ENCODE assay signal across 7 mouse cellular contexts in the genomic region with DNA sequence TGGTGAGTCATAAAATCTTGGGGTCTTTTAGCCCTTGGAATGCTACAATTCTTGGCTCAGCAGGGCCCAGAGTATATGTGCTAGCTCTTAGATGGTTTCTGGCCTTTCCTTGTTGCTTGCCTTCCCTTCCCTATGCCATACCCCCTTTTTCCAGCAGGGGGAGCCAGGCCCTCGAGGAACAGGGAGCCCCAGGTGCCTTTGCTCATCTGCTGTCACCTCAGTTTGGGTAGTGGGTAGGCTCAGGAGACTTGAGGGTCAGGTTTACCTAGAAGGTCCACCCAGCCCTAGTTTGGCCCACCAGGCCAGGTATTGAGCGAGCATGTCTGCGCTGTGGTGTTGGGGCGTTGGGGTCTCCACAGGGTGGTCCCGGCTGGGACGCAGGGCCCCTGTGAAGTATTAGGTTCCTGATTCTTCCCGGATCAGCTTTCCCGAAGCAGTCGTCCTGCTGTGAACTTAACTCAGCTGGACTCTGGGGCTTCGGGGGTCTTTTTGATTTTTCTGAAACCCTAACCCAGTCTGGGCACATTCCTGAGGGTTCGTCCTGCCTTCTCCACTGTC. TPM values are rescaled to one million over a fixed set of nuclear protein-coding genes. Genes with fewer than 3 reads are reported as not detected.
DNase-seq lines count a peak whose midpoint lies in the region; ATAC-seq and TF ChIP-seq lines count a peak whose summit lies in the region.

No protein-coding gene starts in this region.

- no peak overlapping the region for H3K4me3 ChIP-seq in cortical plate, adult 2 months (ENCODE audit: insufficient read depth, low read length)
- no peak overlapping the region for H3K4me3 ChIP-seq in intestine, embryonic 16.5 days (ENCODE audit: low read length)
- no peak overlapping the region for H3K4me3 ChIP-seq in midbrain, embryonic 13.5 days (replicated peaks)

- H3K36me3 ChIP-seq in intestine, embryonic 16.5 days (ENCODE audit: control insufficient read depth, insufficient read depth, low read length), result 0 out of 2 replicates have a peak, but pooled peaks cover 3% of the 10 kb centered on the region
- H3K36me3 ChIP-seq in midbrain, embryonic 13.5 days, result peaks cover 16% of the 10 kb centered on the region

- no peak overlapping the region for H3K27ac ChIP-seq in cortical plate, adult 2 months (ENCODE audit: insufficient read depth, low read length)
- 0 out of 2 replicates have a peak overlapping the region, but pooled peaks have one; percentile 16 for H3K27ac ChIP-seq in intestine, embryonic 16.5 days (ENCODE audit: low read length)
- H3K27ac ChIP-seq in midbrain, embryonic 13.5 days, result peak overlapping the region; percentile 47; the same call in 1 of the 2 replicates

- no peaks in the 10 kb centered on the region for H3K27me3 ChIP-seq in intestine, embryonic 16.5 days (replicated peaks; ENCODE audit: control insufficient read depth, insufficient read depth, low read length)
- H3K27me3 ChIP-seq in midbrain, embryonic 13.5 days, result no peaks in the 10 kb centered on the region

- WGBS in intestine, embryonic 16.5 days, result 11% methylated on average over 11 of the region's 11 CpGs
- 17% methylated on average over 11 of the region's 11 CpGs for WGBS in midbrain, embryonic 13.5 days

- peak; percentile 55 for ATAC-seq in intestine, embryonic 16.5 days
- no peak for ATAC-seq in midbrain, embryonic 13.5 days

- peak overlapping the region; percentile 19; the same call in 1 of the 2 replicates for H3K9ac ChIP-seq in intestine, embryonic 16.5 days (ENCODE audit: low read depth, low read length)
- 0 out of 2 replicates have a peak overlapping the region, but pooled peaks have one; percentile 5 for H3K9ac ChIP-seq in midbrain, embryonic 13.5 days (replicated peaks)

- TF ChIP-seq CTCF in cortical plate, adult 2 months (IDR thresholded peaks at IDR 0.05; ENCODE audit: extremely low read depth, insufficient read depth, low read length), result peak; percentile 95

- H3K9me3 ChIP-seq in intestine, embryonic 16.5 days (ENCODE audit: control insufficient read depth, low read length), result peaks cover 7% of the 10 kb centered on the region; the same call in 1 of the 2 replicates
- no peaks in the 10 kb centered on the region for H3K9me3 ChIP-seq in midbrain, embryonic 13.5 days

- intact Hi-C loops in gastrocnemius, postnatal 14 days (cut with DNase I; ENCODE audit: low total_unique reads), result no loop called here
- intact Hi-C loops in left cerebral cortex, postnatal 25 days (cut with DNase I), result loop anchor here (1.0 to 5.0 kb wide), 2 partner anchors 226 to 423 kb away; no protein-coding TSS in a partner anchor

- peak; percentile 82 for DNase-seq in adrenal gland, adult 2 months
- peak; percentile 77 for DNase-seq in gastrocnemius, postnatal 14 days
- DNase-seq in left cerebral cortex, postnatal 25 days (ENCODE audit: low spot score in 2 of 2), result peak; percentile 84 to 91
- peak; percentile 68 to 85 for DNase-seq in spleen, postnatal 10 days (ENCODE audit: low spot score in 2 of 2)

- no peak for TF ChIP-seq POLR2A in cortical plate, adult 2 months (IDR thresholded peaks at IDR 0.05; ENCODE audit: extremely low read depth, insufficient read depth, low read length)

- peak overlapping the region; percentile 47 for H3K4me2 ChIP-seq in intestine, embryonic 16.5 days (ENCODE audit: low read depth, low read length)
- H3K4me2 ChIP-seq in midbrain, embryonic 13.5 days (replicated peaks), result no peak overlapping the region

- H3K4me1 ChIP-seq in cortical plate, adult 2 months (ENCODE audit: control insufficient read depth, insufficient read depth, low read length), result no peaks in the 10 kb centered on the region
- peaks cover 10% of the 10 kb centered on the region for H3K4me1 ChIP-seq in intestine, embryonic 16.5 days (ENCODE audit: control insufficient read depth, insufficient read depth, low read length)
- peaks cover 40% of the 10 kb centered on the region for H3K4me1 ChIP-seq in midbrain, embryonic 13.5 days (replicated peaks)

RNA-seq across cellular contexts. Expression of a gene that starts 26.6 kb away (rescaled TPM):
- not detected for total RNA-seq in adrenal gland, adult 2 months (2021)
- 0.06 TPM in 1 of 2 replicates, not detected in the other for polyA plus RNA-seq in adrenal gland, adult 2 months (2012; rRNA removed)
- 0.10 and 0.11 TPM in 2 replicates for polyA plus RNA-seq in cortical plate, adult 2 months (2012; rRNA removed)
- not detected for total RNA-seq in gastrocnemius, postnatal 14 days (2021)
- not detected in 2 replicates for polyA plus RNA-seq in intestine, embryonic 16.5 days (2015; fragmentation: Nextera tagmentation; extraction: Ambion mirVana)
- not detected for total RNA-seq in left cerebral cortex, postnatal 25 days (2021)
- polyA plus RNA-seq in midbrain, embryonic 13.5 days (2015; fragmentation: Nextera tagmentation; extraction: Ambion mirVana), result 0.09 TPM in 1 of 2 replicates, not detected in the other

RNA-seq across cellular contexts. Expression of a gene that starts 38.8 kb away (rescaled TPM):
- not detected for total RNA-seq in adrenal gland, adult 2 months (2021)
- not detected in 2 replicates for polyA plus RNA-seq in adrenal gland, adult 2 months (2012; rRNA removed)
- not detected in 2 replicates for polyA plus RNA-seq in cortical plate, adult 2 months (2012; rRNA removed)
- total RNA-seq in gastrocnemius, postnatal 14 days (2021), result not detected
- not detected in 2 replicates for polyA plus RNA-seq in intestine, embryonic 16.5 days (2015; fragmentation: Nextera tagmentation; extraction: Ambion mirVana)
- not detected for total RNA-seq in left cerebral cortex, postnatal 25 days (2021)
- not detected in 2 replicates for polyA plus RNA-seq in midbrain, embryonic 13.5 days (2015; fragmentation: Nextera tagmentation; extraction: Ambion mirVana)

RNA-seq across cellular contexts. Expression of a gene that starts 46.5 kb away (rescaled TPM):
- 10 to 100 TPM; 37.5 to 42.5 TPM for total RNA-seq in adrenal gland, adult 2 months (2021)
- 12.0 and 12.4 TPM in 2 replicates for polyA plus RNA-seq in adrenal gland, adult 2 months (2012; rRNA removed)
- polyA plus RNA-seq in cortical plate, adult 2 months (2012; rRNA removed), result 67.1 and 68.3 TPM in 2 replicates
- total RNA-seq in gastrocnemius, postnatal 14 days (2021), result 10 to 100 TPM; 20.4 to 21.0 TPM
- polyA plus RNA-seq in intestine, embryonic 16.5 days (2015; fragmentation: Nextera tagmentation; extraction: Ambion mirVana), result 14.0 and 14.3 TPM in 2 replicates
- 10 to 100 TPM; 93.2 to 97.2 TPM for total RNA-seq in left cerebral cortex, postnatal 25 days (2021)
- 81.0 and 94.8 TPM in 2 replicates for polyA plus RNA-seq in midbrain, embryonic 13.5 days (2015; fragmentation: Nextera tagmentation; extraction: Ambion mirVana)
